Mouse (Mus musculus) embryonic stem cell, embryonic (primary cell): ENCODE data around the gene Cercam.

Source experiments
- CTCF ChIA-PET, 4 experiments: fragments of 300-600 bp in 2 of 4; fragments of 350-600 bp in 2 of 4; sonication (Branson Sonifier 250); formaldehyde crosslinking; loops; one replicate each; lab custom pipeline; 2022; ENCODE audit warnings: inconsistent platforms in 2 of 4; lab: Charles Lee
- POLR2A ChIA-PET, 4 experiments: fragments of 300-600 bp in 2 of 4; fragments of 350-600 bp in 2 of 4; sonication (Branson Sonifier 250); formaldehyde crosslinking; loops; one replicate each; lab custom pipeline; 2022; ENCODE audit warnings: antibody characterized with exemption in 4 of 4, inconsistent platforms in 1 of 4; lab: Charles Lee

The Cercam gene

DNA sequence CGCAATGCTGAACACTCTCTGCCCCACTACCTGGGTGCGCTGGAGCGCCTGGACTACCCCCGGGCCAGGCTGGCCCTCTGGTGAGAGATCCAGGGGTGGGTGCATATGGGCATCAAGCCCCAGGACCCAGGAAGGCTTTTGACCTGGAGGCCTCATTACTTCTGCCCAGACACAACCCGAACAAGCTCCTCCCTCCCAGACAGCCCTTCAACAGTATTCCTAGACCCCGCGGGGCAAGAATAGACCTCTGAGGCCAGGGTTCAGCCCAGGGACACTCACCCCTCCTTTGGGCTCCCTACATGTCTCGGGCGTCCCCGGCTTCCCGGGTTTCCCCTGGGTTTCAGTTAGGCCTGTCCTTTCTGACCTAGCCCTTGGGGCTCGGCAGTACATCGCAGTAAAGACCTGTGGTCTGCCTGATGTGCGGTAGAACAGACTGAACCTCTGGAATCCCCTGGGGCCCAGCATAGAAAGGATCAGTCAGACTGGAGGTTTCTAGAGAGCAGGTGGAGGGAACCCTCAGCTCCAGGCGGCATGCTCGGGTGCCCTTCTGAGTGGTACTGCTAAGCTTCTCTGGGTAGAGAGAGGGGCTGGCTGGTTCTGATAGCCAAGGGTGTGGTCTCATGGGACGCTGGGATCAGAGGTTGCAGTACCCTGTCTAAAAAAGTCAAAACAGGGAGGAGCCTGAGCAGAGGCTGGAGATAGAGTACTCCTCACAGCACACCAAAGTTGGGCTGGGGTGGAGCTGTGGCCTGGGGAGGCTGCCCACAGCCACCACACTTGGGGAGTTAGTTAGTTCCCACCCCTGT lies 885 bp downstream of the Cercam start:
- ChIA-PET POLR2A (interaction anchor here in 3 of 4 experiments (0.6 to 4.4 kb wide), 36 partner anchors 9 to 313 kb away, joined by 3 to 45 read pairs (median 5); partner anchors contain the start of genes Odf2 (in 3 of the 3), Gle1 (in 1 of the 3), Pkn3 (in 1 of the 3) and Slc27a4 (in 1 of the 3)), CTCF (interaction anchor here in 3 of 4 experiments (0.5 to 3.9 kb wide), 26 partner anchors 10 to 1216 kb away, joined by 3 to 21 read pairs (median 5); no protein-coding TSS in a partner anchor)

GRCm38 (mm10) chr2:29872581-29873295 lies 3.8 kb downstream of the Cercam start:
- POLR2A ChIA-PET = interaction anchor here in 2 of 4 experiments (0.5 to 1.7 kb wide), 3 partner anchors 19 to 1209 kb away, joined by 3 to 4 read pairs (median 3); no protein-coding TSS in a partner anchor
- CTCF ChIA-PET = no interaction called here

DNA sequence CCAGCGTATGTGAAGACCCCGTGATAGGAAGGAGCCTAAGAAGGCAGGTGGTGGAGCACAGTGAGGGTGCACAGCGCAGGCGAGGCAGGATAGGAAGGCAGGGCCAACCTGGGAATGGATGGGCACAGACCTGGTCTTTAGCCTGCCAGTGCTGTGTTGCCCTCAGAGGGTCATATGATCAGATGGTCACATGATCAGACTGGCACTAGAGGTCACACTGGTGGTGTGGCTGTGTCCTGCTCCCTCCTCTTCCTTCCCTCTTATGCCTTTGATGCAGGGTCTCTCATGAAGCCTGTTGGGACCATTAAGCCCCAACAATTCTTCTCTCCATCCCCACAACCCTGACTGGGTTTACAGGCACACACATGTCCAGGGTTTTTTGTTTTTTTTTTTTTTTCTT lies 4.8 kb downstream of the Cercam start:
- CTCF ChIA-PET = no interaction called here

GRCm38 (mm10) chr2:29878061-29878460 lies 9.1 kb downstream of the Cercam start:
- POLR2A ChIA-PET = interaction anchor here in 1 of 4 experiments (1.8 to 4.4 kb wide), 4 partner anchors 8 to 92 kb away, joined by 4 to 46 read pairs (median 25); partner anchors contain the start of genes Cercam and Odf2

More for the DNA sequence above, 4.8 kb downstream of the Cercam start:
- POLR2A ChIA-PET = no interaction called here

GRCm38 (mm10) chr2:29879191-29879590 lies 10.2 kb downstream of the Cercam start:
- ChIA-PET CTCF (interaction anchor here (0.6 to 2.8 kb wide), 7 partner anchors 9 to 393 kb away, joined by 3 to 20 read pairs (median 5); partner anchors contain the start of gene Cercam (in 2 of the 4)), POLR2A (interaction anchor here (0.6 to 4.4 kb wide), 15 partner anchors 8 to 131 kb away, joined by 3 to 46 read pairs (median 4); partner anchors contain the start of genes Cercam (in 2 of the 4) and Odf2 (in 1 of the 4))

More at GRCm38 (mm10) chr2:29878061-29878460, 9.1 kb downstream of the Cercam start:
- CTCF ChIA-PET = no interaction called here

- ChIA-PET POLR2A (interaction anchor here (0.6 to 4.4 kb wide), 28 partner anchors 9 to 576 kb away, joined by 3 to 46 read pairs (median 4); partner anchors contain the start of genes Cercam (in 3 of the 4), Odf2 (in 3 of the 4) and Sptan1 (in 2 of the 4)), CTCF (interaction anchor here in 3 of 4 experiments (0.6 to 2.8 kb wide), 13 partner anchors 9 to 1205 kb away, joined by 3 to 20 read pairs (median 4); partner anchors contain the start of genes Cercam (in 2 of the 3) and Odf2 (in 1 of the 3))
Measured at GRCm38 (mm10) chr2:29879964-29880830, 11.2 kb downstream of the Cercam start.

DNA sequence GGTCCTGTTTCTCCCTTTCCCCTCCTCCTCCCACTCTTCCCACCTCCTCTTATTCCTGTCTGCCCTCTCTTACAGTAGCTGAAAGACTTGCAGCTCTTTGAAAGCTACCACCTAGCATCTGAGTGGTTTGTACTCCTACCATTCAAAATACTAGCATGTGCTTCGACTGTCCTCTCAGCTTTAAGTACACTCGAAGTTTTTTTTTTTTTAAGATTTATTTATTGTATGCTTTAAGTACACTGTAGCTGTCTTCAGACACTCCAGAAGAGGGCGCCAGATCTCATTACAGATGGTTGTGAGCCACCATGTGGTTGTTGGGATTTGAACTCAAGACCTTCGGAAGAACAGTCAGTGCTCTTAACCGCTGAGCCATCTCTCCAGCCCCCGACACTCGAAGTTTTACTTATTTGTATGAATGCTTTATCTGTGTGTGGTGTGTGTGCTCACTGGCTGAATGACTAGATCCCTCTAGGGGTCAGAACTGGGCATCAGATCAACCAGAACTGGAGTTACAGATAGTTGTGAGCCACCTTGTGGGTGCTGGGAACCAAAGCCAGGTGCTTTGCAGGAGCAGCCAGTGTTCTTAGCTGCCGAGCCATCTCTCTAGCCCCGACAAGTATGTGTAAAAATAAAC lies 17.8 kb downstream of the Cercam start:
- ChIA-PET POLR2A (interaction anchor here in 2 of 4 experiments (0.6 to 1.7 kb wide), 14 partner anchors 9 to 246 kb away, joined by 3 to 6 read pairs (median 3); partner anchors contain the start of genes Cercam (in 1 of the 2), Coq4 (in 1 of the 2), Slc27a4 (in 1 of the 2) and Tbc1d13 (in 1 of the 2)), CTCF (interaction anchor here (0.6 to 2.4 kb wide), 18 partner anchors 15 to 1081 kb away, joined by 3 to 10 read pairs (median 3); partner anchors contain the start of genes Cercam (in 1 of the 4) and Tor1a (in 1 of the 4))

- CTCF ChIA-PET = interaction anchor here (0.6 to 1.7 kb wide), 28 partner anchors 8 to 204 kb away, joined by 3 to 11 read pairs (median 4); partner anchors contain the start of genes Cercam (in 3 of the 4), Coq4 (in 1 of the 4), Gle1 (in 1 of the 4) and Urm1 (in 1 of the 4)
Measured at GRCm38 (mm10) chr2:29889066-29889944, 20.3 kb downstream of the Cercam start, which contains the start of gene Odf2. Odf2 (plus strand) TSS chr2:29889221.

GRCm38 (mm10) chr2:29889991-29890833 lies 21.2 kb downstream of the Cercam start:
- ChIA-PET CTCF (interaction anchor here (0.5 to 1.7 kb wide), 35 partner anchors 9 to 474 kb away, joined by 3 to 11 read pairs (median 4); partner anchors contain the start of genes Cercam (in 3 of the 4), Gle1 (in 1 of the 4), Miga2 (in 1 of the 4) and Slc27a4 (in 1 of the 4)), POLR2A (interaction anchor here (0.5 to 4.9 kb wide), 108 partner anchors 8 to 697 kb away, joined by 3 to 53 read pairs (median 4); partner anchors contain the start of genes Cercam (in 3 of the 4), Wdr34 (in 3 of the 4), Sptan1 (in 2 of the 4) and Tbc1d13 (in 2 of the 4))

More at GRCm38 (mm10) chr2:29889066-29889944, 20.3 kb downstream of the Cercam start, which contains the start of gene Odf2:
- POLR2A ChIA-PET = interaction anchor here (0.5 to 4.9 kb wide), 98 partner anchors 8 to 696 kb away, joined by 3 to 53 read pairs (median 4); partner anchors contain the start of genes Cercam (in 3 of the 4), Wdr34 (in 3 of the 4), Gle1 (in 2 of the 4) and Sptan1 (in 2 of the 4)

DNA sequence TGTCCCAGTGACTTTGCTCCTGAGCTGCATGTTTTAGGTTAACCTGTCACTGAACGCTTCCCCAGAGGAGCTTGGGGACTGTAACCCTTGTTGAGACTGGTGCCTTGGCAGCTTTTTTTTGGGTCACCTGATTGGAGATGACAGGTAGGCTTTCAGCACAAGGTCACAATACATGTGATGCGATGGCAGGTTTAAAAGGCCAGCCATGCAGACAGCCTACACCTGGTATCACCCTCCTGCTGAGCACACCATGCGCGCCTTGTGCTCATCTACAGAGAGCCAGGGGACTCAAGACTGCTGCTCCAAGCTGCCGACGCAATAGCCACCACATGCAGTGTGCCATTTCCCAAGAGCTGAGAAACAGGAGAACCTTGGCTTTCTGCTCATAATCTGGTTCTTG lies 22.8 kb downstream of the Cercam start:
- POLR2A ChIA-PET = interaction anchor here (0.5 to 4.9 kb wide), 21 partner anchors 9 to 157 kb away, joined by 3 to 53 read pairs (median 4); partner anchors contain the start of gene Wdr34 (in 1 of the 4)

DNA sequence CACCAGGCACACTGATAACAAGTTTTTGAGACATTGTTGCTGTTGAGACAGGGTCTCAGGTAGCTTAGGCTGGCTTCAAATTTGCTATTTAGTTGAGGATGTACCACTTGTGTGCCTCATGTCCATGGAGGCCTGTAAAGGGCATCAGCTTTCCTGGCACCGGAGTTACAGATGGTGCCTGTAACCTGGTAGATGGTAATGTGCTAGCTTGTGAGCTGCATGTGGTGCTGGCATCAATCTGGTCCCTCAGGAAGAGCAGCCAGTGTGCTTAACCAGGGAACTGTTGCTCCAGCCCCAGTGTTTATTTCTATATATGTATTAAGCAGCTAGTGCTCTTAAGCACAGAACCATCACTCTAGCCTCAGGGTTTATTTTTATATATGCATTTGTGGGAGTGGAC lies 27.1 kb downstream of the Cercam start:
- ChIA-PET CTCF (interaction anchor here in 1 of 4 experiments (0.7 kb wide), 1 partner anchor 28 kb away, joined by 3 read pairs; no protein-coding TSS in a partner anchor), POLR2A (interaction anchor here in 3 of 4 experiments (0.6 to 1.6 kb wide), 9 partner anchors 16 to 130 kb away, joined by 3 to 6 read pairs (median 3); no protein-coding TSS in a partner anchor)

More for the DNA sequence above, 22.8 kb downstream of the Cercam start:
- CTCF ChIA-PET = interaction anchor here in 1 of 4 experiments (0.9 kb wide), 1 partner anchor 10 kb away, joined by 3 read pairs; no protein-coding TSS in a partner anchor

DNA sequence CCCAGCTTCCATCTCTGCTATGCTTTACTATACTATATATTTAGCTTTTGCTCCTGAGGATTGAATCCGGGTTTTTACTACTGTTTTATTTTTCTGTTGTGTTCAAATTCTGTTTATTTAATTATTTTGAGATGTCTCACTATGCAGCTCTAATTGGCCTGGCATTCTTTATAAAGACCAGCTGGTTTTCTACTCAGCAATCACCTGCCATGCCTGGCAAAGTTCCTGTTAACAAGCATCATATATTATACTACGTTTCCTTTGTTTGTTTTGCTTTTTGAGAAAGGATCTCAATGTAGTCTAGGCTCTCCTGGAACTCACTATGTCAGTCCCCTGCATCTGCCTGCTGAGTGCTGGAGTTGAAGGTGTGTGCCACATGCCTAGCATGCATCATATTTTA lies 28.4 kb downstream of the Cercam start:
- ChIA-PET POLR2A (interaction anchor here in 2 of 4 experiments (0.7 to 2.6 kb wide), 9 partner anchors 8 to 71 kb away, joined by 3 to 9 read pairs (median 3); partner anchors contain the start of gene Sptan1 (in 1 of the 2)), CTCF (interaction anchor here in 1 of 4 experiments (0.6 kb wide), 1 partner anchor 12 kb away, joined by 4 read pairs; no protein-coding TSS in a partner anchor)

GRCm38 (mm10) chr2:29898081-29898480 lies 29.1 kb downstream of the Cercam start:
- ChIA-PET CTCF (interaction anchor here in 2 of 4 experiments (0.5 to 1.6 kb wide), 2 partner anchors 8 to 141 kb away, joined by 5 to 8 read pairs; no protein-coding TSS in a partner anchor), POLR2A (interaction anchor here in 3 of 4 experiments (0.8 to 2.6 kb wide), 8 partner anchors 8 to 151 kb away, joined by 3 to 9 read pairs (median 4); partner anchors contain the start of genes Odf2 (in 2 of the 3), Sptan1 (in 1 of the 3) and Wdr34 (in 1 of the 3))
